Mouse (Mus musculus) CD4-positive, CD25-positive, alpha-beta regulatory T cell, adult 4 months (primary cell): ENCODE data around the gene Trank1. TPM values are rescaled to one million over a fixed set of nuclear protein-coding genes. Genes with fewer than 3 reads are reported as not detected.

Source experiments
- ATAC-seq: one replicate; pipeline ENCODE4 v1.8.0; 2017
- polyA plus RNA-seq, 2 experiments: library from polyadenylated mRNA; unstranded; fragments of 100-300 nt; shearing (Covaris generic); gene quantifications; one replicate each; pipeline ENCODE4 v1.2.1; 2017

The Trank1 gene
- polyA plus RNA-seq, result not detected

DNA sequence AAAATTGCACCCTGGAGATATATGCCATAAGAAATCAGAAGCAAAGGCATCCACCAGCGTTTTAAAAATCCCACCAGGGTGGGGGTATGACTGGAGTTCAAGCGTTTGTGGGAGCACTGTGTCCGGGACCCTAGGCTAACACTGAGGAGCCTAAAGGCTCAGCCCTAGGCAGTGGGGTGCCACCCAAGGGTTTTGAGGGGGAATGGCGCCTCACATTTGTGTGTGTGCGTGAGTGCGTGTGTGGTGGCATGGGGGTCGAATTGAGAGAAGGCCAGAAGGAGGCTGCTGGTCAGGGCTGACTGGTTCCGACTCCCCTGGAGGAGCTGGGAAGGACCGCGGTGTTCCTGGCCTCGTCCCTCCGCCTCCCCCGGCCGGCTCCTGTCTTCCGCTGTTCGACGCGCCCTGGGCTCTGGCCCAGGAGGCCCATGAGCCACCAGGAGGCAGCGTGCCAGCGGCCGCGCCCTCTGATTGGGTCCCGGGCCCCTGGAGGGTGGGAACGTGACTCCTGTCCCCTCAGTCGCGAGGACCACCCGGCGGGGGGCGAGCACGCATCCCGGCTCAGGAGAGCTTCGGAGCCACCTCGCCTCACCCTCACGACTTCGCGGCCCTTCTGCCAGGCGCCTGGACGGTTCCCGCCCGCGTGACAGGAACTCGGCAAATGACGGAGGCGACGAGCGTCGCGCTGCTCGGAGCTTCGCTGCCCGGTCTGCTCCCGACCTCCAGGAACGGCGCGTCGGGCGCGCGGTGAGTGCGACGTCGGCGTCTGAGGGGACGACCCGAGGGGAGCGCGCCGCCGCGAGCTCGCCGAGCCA, at the start of gene Trank1:
Trank1 (plus strand) TSS at position 709 of the 812 bp plus-strand sequence.
- no peak for ATAC-seq

DNA sequence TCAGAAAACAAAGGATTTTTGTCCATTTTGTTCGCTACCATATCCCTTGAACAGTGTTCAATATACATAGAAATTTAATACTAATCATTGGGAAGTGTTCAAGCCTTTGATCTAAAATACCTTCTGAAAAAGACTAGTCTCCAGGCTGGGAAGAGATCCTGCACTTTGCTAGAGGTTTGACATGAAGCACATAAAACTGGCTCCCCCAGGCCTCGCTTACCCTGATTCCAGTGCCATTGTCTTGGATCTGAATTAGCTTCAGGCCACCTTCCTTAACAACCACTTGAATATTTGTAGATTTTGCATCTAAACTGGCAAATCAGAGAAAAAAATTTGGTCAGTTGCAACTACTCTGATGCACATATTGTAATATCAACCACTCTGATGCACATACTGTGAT, 43.5 kb upstream of the Trank1 start:
- no peak for ATAC-seq

DNA sequence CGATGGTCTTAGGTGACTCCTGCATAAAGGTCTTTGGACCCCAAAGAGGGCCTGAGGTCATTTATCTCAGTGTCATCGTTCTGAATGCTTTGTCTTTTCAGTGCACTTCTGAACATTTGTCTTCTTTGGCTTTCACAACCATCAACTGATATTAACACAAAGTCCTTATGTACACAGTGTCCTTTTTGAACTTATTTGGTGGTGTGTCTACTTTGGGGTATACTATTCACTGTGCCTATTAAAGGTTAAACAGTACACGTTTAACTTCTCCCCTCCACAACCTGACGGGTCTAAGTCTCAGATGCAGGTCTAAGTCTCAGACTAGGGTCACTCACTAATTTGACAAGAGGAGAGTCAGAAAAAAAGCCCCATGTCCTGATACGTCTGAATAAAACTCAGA, 40.9 kb upstream of the Trank1 start:
- ATAC-seq, result no peak

DNA sequence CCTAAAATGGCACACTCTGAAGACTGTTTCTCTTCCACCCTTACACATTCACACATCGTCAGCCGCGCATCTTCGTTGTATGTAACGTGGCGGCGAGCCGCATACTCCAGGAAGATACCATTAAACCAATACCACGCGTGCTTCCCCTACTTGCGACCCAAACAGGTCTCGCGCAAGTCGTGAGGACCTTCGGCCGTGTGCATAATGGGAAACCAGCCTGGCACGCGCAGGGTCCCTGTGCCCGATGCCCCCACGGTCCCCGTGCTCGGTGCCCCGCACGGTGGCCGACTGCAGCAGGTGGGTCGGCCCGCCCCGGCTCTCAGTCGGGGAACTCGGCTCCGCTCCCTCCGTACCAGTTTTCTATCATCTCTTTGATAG, 40.5 kb upstream of the Trank1 start:
- ATAC-seq, result peak; percentile 14

DNA sequence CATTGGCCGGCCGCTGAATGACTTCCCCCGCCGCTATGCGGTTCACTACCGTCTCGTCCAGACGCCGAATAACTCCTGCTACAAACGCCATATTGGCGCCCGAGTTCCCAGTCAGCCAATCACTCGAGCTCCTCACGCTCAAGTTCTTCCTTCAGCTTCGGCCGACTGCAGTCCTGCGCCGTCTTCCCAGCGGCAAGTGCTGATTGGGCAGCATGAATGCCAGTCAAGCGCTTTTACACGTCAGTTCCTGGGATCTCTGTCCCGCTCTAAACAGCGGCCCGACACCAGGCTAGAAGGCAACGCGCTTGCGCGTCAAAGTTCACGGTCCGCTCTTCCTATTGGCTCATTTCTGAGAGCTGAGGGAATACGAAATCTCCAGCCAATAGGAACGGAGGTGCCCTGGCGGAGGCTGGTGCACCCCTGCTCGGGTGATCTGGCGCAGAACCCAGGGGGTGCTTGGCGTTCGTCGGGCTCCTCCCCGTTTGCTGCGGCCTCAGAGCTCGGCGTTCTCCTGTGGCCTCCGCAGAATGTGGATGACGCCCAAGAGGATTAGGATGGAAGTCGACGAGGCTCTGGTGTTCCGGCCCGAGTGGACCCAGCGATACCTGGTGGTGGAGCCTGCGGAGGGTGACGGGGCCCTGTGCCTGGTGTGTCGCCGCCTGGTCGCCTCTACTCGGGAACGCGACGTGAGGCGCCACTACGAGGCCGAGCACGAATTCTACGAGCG, 39.9 kb upstream of the Trank1 start, which contains the start of the genes Mlh1 and Epm2aip1:
Mlh1 (minus strand) TSS at position 358 of the 727 bp plus-strand sequence.
Epm2aip1 (plus strand) TSS at position 496 of the 727 bp plus-strand sequence.
- peak; percentile 90 for ATAC-seq

DNA sequence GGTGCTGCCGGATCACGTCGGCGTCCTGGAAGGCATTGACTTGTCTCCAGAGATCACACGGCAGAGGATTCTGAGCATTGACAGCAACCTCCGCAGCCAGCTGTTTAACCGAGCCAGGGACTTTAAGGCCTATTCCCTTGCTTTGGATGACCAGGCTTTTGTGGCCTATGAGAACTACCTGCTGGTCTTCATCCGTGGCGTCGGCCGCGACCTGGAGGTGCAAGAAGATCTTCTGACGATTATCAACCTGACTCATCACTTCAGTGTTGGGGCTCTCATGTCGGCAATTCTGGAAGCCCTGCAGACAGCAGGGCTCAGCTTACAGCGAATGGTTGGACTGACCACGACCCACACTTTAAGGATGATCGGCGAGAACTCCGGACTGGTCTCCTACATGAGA, 39.2 kb upstream of the Trank1 start:
- ATAC-seq, result no peak

DNA sequence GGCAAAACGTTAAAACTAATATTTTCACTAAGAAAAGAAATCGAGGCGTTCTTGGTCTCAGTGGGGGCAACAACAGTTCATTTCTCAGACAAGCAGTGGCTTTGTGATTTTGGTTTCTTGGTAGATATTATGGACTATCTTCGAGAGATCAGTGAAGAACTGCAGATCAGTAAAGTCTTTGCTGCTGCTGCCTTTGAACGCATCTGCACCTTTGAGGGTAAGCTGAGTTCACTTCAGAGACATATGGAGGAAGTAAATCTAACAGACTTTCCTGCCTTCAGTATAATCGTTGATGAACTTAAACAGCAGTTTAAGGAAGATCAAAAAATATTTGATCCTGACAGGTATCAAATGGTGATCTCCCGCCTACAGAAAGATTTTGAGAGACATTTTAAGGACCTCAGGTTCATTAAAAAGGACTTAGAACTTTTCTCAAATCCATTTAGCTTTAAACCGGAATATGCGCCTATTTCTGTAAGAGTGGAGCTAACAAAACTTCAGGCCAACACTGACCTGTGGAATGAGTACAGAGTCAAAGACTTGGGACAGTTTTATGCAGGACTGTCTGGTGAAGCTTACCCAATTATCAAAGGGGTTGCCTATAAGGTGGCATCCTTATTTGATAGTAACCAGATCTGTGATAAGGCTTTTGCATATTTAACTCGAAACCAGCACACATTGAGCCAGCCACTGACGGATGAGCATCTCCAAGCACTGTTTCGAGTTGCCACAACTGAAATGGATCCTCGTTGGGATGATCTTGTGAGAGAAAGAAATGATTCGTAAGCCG, 38.3 kb upstream of the Trank1 start:
- ATAC-seq, result no peak

DNA sequence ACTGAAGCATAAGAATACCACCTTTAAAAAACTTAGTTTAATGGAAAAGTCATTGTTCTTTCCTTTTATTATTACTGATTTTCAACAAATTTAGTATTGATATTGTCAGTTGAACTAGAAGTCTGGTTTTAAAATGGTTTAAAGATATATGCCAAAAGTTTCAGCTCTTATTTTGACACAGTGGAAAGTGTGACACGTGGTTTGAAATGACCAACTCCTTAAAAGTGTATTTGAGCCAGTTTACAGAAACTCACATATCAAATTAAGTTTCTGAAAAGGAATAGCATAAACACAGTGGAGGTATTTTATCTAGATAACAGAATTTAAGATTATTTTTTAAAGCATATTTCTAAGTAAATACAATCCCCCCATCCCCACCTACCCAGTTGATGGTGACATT, 37.6 kb upstream of the Trank1 start:
- ATAC-seq, result no peak

DNA sequence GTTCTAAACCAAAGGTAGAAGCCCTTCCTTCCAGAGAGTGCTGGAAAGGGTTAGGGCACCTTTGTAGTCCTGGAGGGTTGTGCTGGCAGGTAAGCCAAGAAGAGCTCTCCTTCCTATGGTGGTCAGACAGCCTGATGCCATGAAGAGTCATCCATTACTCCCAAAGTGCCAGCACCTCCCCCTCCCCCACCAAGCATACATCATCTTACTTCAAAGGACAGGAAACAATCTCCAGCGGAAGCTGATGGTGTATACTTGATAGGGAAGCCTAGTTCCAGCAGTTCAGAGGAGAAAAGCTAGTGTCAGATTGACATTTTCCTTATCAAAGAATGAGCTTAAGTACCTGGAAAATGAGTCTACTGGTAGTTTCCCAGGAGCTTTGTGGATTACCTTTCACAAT, 36.4 kb upstream of the Trank1 start:
- ATAC-seq, result no peak

DNA sequence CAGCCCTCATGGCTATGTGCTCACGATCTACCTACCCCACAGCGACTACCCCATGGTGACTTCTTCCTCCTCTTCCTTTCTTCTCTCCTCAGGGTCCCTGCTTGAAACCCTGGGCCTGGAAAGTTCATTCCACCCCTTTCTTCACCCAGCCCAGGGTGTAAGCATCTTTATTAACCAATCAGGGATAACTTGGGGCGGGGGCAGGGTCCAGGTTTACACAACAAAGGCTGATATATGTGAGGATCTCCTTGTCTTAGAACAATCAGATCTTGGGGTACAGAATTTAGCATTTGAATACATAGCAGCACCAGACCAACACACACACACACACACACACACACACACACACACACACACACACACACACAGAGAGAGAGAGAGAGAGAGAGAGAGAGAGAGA, 26.5 kb upstream of the Trank1 start:
- ATAC-seq, result no peak

DNA sequence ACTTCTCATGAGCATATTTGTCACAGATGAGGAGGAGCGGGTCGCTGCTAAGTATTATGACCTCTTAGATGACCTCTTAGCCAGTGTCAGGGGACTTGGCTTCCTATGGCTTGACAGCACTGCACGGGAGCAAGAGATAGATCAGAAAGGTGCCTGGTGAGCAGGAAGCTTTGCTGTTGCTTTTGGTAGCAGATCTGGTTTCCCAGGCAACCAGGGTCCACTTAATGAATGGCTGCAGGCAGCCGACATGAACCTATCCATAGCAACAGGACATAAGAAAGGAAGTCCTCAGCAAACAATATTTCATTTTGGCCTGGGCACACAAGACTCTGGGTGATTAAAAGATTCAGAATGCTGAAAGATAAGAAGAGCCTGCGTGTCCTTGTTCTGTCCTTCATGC, 25.9 kb upstream of the Trank1 start:
- no peak for ATAC-seq

DNA sequence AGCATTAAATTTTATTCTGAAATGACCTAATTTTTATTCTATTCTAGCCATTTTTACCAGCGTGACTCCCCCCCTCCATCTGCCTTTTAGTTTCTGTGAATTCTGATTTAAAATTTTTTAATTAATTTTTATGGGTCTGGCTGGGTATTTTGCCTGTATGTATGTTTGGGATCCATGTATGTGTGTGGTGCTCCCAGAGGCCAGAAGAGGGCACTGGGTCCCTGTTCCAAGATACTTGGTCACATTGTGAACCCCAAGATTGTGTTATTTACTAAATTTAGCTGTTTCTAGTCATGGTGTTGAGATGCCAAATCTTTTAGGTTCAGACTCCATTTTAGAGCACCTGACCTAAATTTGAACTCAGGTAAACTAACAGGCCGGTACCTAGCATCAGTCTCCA, 25.1 kb upstream of the Trank1 start:
- no peak for ATAC-seq

DNA sequence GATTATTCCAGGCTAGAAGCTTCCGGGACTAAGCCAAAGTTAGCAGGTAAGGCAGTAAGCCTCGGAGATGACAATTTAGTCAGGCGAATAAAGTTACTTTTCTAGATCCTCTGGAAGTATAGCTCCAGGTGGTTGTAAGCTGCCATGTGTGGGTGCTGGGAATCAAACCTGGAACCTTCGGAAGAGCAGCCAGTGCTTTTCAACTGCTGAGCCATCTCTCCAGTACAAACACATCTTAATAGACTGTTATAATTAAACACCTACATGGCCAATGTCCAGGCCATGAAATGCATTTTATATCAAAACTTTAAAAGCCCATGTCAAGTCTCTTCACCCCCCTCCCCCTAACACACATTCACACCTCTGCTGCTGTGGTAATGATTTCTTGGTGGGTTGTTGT, 23.6 kb upstream of the Trank1 start:
- ATAC-seq, result no peak

DNA sequence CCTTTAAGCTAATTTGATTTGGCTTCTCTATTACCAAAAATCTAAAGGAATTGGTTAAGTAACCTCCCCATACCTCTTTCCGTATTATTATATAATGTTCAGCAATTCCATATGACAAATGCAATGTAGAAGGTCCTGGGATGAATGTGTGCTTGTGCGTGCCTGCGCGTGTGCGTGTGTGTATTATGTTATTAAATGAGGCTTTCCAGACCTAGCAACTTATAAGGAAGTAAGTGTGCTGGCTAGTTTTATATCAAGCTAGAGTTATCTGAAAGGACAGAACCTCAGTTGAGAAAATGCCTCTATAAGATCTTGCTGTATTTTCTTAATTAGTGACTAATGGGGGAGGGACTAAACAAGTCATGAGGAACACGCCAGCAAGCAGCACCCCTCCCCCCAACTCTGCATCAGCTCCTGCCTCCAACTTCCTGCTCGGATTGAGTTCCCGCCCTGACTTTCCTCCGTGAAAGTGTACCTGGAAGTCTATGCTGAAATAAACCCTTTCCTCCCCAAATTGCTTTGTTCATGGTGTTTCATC, 22.2 kb upstream of the Trank1 start:
- ATAC-seq, result peak; percentile 37

DNA sequence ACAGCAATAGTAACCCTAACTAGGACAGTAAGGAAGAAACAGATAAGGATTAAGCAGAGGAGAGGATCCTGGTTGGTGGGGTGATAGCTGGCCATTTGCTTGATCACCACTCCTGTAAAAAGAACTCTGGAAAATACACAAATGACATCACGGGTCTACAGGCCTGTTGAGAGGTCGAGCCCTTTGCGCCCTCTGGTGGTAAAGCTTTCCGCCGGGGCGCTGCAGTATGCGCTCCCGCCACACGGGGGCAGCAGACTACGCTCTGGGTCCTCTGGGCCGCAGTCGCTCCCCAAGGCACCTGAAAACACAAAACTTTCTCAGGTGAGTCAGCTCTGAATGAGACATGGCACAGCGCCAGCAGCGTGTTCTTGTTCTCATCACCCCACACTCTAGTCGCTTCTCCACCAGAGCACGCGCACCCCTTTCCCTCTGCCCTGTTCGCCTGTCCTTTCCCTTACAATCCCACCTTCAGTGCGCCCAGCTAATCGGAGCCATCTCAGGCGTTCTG, 21.7 kb upstream of the Trank1 start:
- peak; percentile 80 for ATAC-seq

DNA sequence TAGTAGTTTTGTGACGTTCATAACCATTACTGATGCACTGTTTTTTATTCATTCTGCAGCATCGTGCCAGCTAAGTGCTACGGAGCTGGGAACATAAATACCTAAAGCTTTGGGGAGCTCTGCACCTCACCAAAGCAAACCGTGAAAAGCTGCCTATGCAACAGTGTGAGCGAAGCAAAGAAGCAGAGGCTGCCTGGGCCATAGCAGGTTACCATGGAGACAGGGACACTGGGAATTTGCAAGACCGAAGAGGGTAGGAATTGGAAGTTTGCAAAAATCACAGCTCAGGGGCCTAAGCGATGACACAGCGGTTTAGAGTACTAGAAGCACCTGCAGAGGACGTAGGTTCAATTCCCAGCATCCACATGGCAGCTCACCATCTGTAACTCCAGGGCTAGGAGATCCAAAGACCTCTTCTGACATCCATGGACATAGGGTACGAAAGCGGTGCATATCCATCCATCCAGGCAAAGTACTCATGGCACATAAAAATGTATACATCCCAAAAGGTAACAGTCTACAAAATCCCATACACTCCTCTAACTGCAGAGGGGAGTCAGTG, 20.9 kb upstream of the Trank1 start:
- ATAC-seq, result no peak

DNA sequence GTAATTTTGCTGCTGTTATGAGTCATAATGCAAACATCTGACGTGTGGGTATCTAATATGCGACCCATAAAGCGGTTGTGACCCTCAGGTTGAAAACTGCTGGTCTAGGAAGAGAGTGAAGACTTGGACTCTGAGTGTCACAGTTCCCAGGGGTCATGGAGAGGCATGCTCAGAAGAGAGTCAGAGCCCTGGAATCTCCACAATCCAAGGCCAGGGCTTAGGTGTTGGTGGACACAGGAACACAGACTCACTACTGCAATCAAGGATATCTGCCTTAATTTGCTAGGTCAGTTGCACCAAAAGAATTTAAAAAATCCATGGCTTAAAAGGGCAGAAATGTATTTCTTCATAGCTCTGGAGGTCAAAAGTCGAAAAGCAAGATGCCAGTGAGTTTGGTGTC, 18.3 kb upstream of the Trank1 start:
- ATAC-seq, result no peak

DNA sequence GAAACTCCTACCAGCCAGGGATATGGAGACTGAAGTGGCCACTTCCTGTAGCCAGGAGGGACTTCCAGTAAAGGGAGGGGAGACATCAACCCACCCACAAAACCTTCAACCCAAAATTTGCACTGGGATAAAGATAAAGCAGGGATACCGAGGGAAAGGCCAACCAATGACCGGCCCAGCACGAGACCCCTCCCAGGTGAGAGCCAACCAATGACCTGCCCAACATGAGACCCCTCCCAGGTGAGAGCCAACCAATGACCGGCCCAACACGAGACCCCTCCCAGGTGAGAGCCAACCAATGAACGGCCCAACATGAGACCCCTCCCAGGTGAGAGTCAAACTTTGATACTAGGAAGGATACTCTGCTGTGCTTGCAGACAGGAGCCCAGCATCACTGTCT, 16.6 kb upstream of the Trank1 start:
- no peak for ATAC-seq

DNA sequence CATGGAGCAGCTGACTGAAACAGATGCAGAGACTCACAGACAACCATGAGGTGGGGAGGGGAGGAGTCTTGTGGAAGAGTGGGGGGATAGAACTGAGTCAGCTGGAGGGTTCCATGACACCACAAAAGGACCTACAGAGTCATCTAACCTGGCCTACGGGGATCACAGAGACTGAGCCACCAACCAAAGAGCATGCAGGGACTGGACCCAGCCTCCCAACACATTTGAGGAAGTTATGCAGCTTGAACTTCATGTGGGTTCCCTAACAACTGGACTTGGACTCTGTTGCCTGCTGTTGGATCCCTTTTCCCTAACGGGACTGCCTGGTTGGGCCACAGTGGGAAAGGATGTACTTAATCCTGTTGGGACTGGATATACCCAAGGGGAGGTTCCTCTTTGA, 16.2 kb upstream of the Trank1 start:
- no peak for ATAC-seq

DNA sequence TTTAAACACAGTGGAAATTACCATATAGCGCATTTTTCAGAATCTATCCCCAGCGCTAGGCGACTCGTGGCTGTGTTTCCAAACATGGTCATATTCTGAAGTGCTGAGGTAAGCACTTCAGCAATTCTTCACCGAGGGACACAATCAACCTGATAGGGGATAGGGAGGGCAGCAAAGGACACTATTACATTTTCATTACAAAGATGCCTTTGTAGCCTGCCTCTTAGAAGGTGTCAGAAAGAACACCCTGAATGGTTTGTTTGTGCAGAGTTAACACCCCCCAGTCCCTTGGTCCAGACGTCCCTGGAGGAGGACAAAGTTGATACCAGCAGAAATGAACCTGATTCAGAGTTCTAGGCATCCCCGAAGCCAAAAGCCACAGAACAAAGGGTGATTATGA, 15.1 kb upstream of the Trank1 start:
- no peak for ATAC-seq

DNA sequence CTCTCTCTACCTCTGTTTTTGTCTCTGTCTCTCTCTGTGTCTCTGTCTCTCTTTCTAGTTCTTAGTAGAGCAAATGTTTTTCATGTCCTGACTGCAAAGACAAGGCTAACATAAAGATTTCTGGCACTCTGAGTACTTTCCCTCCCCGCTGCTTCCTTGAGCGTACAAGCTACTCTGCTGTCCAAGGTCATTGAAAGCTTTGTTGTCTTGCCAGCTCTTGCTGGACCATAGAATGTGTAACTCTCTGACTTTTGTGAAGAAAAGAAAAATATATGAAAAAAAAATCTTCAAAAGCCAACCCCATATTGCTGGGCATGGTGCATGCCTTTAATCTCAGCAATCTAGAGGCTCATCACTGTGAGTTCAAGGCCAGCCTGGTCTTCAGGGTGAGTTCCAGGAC, 12.9 kb upstream of the Trank1 start:
- no peak for ATAC-seq

DNA sequence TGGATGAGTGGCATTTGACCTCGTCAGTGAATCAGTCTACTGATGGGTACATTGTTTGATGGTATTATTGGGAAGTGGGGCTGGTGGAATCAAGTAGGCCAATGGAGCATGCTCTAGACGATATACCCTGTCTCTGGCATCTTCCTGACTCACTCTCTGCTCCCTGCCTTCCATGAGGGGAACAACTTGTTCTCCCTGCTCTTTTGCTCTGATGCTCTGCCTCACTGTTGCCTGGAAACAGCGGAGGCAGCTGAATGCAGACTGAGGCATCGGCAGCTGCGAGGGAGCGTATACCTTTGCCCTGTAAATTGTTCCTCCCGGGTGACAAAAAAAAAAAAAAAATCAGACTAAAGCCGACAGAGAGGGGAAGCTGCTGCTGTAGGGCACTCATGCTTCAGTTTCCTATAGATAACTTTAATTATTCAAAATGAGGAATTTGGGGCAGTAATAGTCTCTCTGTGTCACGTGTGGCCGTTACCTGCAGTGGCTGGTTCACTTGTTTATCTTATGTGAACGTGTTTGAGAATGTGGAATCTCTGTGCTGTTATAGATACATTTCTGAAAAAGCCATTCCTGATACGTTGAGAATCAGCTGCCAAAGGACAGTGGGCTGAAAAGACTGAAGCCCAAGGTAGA, 9.2 kb upstream of the Trank1 start:
- no peak for ATAC-seq
